Mouse (Mus musculus) right cerebral cortex, postnatal 10 days (tissue): Measurements from ENCODE around the gene Gm15737.

Experiments used
- DNase-seq, 2 experiments: peaks; one replicate each; pipeline ENCODE4 v3.0.0; 2021; ENCODE audit warnings: low spot score in 2 of 2

Gene Gm15737

DNA sequence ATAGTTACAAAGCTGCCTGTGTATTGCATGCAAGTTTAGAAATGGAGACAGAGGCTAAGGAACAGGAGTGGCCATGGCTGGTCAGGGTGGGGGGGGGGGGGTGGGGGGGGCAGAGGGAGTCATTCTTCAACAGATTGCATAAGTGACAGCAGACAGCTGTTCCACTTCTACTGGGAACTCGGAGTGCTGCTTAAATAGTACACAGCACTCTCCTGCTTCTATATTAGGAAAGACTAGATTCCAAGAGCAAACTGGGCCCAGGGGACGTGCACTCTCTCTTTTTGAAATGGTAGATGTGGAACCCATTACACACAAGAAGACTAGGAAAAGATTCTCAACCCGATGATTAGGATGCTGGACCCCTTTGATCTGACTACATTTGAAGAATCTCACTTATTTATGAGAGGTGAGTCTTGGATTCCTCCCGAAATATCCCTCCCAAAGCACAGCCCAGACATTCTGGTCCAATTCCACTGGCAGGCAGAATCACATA, at the start of gene Gm15737:
Gene Gm15737, plus strand, starts transcription at position 269 of the 493 bp plus-strand sequence.
- no peak for DNase-seq

DNA sequence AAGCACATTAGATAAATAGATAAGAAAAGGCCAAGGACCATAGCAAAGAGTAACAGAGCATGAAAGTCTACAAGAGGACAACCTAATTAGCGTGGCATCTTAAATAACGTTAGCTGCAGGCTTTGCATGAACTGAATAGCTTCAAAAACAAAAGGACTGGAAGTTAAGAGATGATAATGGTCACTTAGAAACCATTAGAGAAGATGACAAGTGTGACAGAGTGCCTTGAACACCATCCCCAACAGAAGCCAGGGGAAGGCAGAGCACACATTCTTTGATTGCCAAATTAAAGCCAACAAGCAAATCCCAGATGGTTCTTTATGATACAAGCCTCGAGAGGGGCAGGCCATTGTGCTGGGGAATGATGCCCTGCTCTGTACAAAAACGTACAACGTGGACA, 47.6 kb upstream of the Gm15737 start:
- no peak for DNase-seq

DNA sequence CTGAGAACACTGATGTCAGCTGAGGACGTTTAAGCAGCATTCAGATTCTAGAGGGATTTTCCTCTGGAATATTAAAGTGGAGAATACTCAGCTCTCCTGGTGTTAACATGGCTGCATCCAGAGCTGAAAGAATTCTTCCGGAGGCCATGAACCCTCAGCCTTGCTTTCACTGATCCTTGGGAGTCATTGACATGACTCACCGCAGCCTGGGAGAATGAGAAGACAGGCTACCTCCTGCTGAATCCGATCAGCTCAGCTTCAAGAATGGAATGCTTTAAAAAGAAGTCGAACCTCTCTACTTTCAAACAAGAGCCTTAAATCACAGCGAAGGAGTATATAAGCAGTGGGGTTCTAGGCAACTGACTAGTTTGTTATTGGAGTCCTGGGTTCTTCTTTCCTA, 47.2 kb upstream of the Gm15737 start:
- DNase-seq: no peak

DNA sequence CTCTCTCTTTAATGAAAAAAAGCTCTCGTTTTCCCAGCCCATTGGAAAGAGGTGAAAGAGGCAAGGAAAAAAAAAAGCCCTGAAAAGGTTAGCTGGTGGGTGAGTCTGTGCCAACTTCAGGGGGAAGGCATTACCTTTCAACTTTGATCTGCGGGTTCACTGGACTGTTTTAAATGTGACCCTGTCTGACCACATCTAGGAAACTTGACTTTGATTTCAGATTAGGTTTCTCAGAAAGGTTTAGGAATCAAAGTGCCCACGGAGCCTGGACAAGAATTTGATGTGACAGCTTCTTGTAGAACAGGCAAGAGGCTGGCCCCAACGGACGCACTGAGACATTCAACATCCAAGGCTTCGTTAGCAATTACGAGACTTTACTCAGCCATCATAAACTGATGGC, 45.2 kb upstream of the Gm15737 start:
- DNase-seq: no peak

DNA sequence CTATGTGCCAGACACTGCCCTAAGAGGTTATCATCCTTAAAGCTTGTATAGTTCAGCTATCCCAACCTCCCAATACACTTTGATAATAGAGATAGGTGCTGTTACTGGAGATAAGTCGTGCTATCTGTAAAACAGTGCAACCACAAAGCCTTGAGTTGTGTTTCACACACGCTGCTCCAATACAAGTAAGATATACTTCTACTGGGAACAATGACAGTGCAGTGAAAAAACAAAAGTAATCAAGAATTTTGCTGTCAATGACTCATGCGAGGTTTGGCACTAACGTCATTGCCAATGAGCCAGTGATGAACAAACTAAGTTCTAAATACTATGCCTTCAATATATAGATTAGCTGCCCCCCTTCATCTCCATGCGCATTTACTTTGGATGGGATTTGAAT, 42.6 kb upstream of the Gm15737 start:
- DNase-seq: no peak

DNA sequence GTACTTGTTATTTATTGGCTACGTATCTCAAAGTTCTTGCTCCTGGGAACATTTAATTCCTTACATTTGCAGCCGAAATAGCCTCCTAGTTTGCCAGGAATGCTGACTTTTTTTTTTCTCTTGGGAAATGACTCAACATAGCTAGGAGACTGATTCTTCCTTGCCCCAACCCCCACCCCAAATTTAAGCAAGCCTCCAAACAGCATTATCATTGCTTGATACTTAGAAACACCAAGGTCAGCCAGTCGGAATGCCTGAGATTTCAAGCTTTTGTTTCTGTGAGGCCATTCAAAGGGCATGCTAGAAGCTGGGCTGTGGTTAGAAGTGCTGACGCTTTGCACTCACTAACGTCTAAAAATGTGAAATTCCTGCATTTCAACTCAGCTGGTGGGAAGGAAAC, 41.8 kb upstream of the Gm15737 start:
- no peak for DNase-seq

DNA sequence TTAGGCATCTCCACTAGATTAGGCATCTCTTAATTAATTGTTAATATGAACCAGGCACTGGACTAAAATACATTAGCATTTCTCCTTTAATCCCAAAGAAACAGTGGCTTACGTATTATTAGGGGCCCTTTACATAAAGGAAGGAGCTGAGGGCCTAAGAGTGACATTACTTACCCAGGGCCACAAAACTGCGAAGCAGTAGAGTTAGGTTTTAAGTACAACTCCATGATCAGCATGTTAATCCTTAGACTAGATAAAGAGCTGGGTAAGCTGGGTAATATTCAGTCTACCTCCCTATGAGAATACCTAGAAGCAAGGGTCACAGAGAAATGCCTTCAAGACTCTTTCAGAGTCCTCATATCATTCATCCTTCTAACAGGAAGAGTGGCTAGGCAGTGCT, 40.0 kb upstream of the Gm15737 start:
- DNase-seq: no peak

DNA sequence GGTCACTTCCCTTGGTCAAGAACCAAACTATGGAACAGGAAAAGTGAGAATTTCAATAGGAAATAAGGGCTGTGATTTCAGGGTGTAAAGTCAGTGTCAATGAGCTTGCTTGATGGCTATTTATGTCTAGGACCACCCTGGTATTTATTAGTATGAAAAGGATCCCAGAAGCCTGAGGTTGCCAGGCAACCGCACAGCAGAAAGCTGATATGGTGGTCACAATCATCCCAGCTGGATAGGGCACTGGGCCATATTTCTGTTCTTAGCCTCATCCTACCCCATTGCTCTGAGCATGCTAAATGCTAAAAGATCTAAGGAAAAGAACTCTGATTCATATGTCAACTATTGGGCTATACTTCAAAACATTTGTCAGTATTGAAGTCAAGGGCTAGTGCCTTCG, 38.1 kb upstream of the Gm15737 start:
- no peak for DNase-seq

DNA sequence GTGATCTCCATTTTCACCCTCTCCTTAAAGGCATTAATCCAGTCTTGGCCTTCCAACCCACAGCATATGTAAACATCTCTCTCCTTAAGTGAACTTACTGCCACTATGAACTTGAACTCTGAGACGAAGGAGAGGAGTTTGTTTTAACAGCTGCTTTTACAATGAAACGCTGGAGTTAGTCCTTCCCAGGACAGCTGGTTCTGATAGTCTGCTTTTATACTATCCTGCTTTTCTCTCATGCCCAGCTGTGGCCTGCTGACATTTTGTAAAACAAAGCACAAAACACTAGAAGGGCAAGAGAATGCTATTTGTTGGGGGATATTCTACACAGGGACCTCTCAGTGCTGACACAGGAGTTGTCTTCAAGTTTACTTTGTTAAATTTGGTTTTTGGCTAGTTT, 27.2 kb upstream of the Gm15737 start:
- DNase-seq: no peak

DNA sequence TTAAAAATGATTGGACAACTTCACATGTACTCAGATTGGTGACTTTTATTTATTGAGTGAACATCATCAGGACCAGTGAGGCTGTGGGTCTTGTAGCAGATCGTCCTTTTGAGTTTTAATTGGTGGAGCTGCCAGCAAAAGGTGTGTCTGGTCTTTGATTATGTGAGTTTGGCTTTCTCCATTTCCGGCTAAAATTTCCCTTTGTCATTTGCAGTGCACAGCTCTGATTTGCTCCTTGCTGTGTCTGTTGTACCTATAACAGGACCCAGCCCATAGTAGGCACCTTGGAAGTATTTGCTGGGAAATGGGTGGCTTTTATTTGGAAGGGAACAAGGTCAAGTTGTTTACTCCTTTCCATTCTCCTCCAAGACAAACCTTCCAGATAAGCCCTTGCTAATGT, 25.7 kb upstream of the Gm15737 start:
- DNase-seq: no peak

DNA sequence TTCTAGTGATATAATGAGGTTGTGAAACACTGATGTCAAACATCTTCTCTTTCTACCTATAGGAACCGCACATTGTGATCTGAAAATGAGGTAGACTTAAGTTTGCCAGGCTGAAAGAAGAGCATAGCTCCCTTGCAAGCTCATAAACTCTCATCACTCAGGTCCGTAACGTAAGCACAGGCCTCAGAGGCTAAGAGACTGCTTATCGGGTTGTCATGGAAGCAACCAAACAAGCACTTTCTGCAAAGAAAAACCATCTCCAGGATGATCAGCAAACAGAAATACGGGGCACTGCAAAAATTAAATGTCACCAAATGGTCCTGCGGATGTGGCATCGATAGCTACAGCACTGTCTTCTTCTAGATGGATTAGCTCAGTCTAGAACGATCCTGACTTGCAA, 23.3 kb upstream of the Gm15737 start:
- no peak for DNase-seq

DNA sequence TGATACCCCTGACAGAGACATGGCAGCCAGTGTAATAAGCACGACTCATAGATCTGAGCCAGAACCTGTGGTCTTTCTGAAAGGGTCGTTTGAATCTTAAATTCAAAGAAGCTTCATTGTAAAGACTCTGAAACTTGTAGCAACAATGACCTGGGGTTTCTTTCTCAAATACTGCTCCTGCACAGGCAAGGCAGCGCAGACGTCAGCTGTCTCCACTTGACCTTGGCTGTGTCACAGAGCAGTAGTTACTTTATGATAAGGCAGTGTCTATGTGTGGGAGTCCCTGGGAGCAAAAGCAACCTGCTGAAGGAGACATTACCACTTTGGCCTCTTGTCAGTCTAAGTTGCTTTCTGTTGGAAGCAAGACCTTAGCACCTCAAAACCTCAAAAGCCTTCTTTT, 22.5 kb upstream of the Gm15737 start:
- DNase-seq: no peak

DNA sequence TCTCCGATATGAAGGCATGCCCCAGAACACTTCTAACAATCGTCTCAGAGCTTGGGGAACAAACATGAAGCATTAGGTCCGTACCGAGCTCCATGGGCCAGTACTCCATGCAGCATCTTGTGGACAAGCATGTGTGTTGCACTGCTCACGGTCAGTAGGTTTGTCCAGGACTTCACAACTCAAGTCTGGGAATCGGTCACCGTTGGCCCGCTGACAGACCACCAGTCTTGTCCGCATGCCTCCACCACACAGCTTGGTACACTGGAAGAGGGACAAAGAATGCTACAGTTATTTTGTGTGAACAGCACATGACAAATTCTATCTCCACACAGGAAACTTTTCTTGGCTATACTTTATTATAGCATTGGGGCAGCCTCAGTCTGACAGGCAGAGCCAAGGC, 19.9 kb upstream of the Gm15737 start:
- DNase-seq: no peak

DNA sequence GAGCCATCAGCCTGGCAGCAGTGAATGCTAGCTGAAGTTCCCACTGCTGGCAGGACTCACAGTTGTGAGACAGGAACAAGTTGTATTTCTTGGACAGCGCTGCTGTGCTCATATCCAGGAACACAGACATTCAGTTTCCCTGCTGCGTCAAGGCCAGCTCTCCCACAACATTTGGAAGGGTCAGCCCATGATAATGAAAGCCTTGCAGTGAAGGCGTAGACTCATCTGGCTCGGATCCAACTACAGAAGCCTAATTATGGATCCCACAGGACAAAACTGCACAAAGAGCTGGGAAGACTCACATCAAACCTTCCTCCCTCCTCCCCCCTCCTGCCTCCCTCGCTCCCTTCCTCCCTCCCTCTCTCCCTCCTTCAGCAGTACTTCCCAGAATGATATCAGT, 18.9 kb upstream of the Gm15737 start:
- DNase-seq: peak; percentile 83 to 89

DNA sequence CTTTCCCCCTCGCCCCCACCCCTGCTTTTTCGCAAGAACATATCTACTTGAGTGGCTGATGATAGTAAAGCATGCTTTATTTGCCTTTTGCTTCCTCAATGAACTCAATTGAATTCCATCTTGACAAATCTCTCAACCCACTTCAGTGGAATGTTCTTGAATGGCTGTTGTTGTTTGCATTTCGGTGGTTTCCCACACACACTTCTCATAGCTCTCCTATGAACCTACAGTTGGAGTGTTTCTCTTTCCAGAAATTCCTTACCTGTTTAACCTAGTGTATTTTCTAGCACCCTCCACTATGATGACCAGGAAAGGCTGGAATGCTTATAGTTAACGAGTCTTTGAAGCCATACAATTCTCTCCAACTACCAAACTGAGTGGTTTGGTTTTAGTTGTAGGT, 14.3 kb upstream of the Gm15737 start:
- no peak for DNase-seq

DNA sequence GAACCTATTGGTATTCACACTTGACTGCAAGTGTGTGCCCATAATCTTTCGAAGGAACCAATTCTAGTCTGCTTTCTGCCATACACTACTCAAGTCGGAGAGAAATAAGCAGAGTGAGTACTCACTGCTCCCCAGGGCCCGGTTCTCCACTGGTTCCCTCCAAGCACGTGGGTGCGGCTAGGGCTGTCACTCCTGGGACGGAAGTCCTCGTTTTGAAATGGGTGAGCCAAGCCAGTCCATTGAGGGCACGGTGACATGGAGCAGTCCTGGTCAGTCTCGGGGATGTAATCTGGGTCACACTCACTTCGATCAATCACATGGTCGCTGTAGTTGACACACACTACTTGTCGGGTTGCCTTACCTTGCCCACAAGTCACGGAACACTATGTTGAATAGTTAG, 11.4 kb upstream of the Gm15737 start:
- no peak for DNase-seq

DNA sequence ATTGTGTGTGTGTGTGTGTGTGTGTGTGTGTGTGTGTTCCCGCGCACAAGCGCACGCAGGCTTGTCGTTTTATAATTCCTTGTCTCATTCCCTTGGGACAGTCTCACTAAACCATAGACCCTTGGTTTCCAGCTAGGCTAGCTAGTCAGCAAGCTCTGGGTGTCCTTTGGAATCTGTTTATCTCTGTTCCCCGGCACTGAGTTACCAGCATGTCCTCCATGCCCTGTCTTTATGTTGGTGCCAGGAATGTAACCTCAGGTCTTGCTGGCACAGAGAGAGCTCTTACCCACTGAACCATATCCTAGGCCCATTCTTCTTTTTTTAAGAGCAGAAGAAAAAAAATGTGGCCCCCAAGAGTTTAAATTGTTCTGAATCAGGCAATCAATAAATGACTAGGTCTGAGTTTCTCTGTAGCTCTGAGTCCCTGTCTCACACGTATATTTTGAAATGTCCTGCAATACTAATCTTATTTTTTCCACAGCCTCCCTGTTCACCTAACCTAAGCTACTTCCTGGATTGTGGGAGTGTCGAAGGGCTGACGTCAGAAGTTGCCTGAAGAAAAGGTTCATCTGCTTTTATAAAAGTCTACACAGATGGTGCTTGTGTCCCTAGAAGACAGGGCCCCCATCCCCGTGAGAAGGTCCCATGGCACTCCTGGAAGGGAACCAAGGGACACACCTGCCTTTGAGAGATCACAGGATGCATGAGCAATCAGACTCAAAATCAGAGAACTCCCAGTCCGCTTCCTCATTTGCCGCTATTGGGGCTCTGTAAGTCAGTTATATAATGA, 10.2 kb upstream of the Gm15737 start:
- DNase-seq: no peak

DNA sequence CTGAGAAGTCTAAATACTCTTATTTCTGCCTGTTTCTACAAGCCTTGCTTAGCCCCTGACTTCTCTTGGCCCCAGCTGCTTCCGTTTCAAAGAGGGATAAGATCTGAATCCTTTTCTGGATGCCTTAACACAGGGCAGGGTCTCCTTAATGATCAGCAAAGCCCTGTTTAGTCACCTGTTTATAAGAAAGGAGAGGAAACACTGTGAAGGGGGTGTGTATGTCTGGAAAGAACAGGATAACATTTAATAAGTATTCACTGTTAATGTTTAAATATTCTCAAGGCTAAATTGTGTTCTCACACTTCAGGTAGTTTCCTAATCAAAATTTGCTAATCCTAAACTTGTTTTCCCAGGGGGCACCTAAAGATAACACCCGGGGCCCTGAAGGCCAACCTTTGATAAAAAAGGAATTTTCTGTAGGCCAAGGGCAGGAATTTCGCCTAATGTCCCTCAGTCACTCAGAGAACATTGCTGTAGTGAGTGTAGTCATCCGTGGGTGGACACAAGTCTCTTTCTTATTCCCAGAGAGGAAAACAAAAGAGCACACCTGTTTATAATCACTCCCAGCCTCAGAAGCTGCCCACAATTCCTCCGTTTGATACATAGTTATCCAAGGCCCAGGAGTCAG, 8.8 kb upstream of the Gm15737 start:
- no peak for DNase-seq

DNA sequence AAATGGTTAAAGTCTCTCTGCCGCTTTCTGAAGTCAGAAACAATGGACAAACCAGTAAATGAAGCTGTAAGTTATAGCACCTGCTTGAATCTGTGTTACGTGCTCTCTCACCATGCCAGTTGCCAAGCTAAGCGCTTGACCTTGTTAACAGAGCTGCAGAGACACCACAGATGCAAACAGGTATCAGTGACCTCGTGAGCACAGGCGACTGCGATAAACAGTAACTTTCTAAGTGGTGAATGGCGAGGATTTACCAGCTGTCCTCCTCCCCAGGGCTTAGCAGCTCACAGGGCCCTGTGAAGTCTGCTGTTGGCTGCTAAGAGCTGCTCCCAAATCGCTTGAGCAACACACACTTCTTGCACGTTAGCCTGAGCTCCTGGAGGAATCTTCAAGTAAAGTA, 6.6 kb upstream of the Gm15737 start:
- DNase-seq: no peak

DNA sequence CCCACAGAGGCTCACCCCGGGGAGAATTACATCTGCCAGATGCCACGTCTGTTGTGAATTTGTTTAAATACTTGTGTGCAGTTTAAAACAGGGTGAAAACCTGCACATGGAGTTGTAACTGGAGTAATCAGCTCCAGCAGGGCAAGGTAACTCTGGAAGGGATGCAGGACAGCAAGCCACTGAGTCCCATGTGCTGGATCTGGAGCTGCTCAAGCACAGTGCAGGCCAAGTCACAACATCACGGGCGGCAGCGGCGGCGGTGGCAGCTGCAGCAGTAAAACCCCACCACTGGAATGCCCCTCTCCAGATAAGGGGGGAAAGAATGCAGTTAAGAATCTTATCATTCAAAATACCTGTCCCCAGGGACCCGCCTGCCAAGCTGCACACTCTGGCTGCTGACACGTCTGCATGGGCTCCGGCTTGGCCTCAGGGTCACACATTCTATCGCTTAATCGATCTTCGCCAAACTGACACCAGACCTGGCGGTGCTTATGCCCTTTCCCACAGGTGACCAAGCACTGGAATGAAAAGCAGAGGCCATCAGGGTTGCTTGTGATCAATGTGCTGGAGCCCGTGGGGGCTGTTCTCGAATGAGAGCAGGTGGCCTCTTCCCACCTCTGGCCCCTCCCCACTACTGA, 544 bp downstream of the Gm15737 start:
- DNase-seq: no peak

DNA sequence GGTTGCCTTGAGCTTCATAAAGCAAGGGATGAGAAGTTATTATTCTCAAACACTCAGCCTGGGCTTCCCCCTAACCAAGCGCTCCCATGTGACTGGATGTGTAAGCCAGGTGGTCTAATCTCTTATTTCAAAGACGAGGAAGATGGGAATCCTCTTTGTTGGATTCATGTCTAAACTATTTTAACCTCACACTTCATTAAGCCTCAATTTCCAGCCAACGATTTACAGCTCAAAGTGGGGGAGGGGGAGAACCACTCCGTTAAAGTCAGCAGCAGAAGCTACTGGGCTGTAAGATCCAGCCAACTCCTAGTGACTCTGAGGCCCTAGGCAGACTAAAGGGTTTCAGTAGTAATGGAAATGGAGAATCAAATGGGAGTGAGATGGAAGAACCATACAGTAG, 2.7 kb downstream of the Gm15737 start:
- DNase-seq: no peak

DNA sequence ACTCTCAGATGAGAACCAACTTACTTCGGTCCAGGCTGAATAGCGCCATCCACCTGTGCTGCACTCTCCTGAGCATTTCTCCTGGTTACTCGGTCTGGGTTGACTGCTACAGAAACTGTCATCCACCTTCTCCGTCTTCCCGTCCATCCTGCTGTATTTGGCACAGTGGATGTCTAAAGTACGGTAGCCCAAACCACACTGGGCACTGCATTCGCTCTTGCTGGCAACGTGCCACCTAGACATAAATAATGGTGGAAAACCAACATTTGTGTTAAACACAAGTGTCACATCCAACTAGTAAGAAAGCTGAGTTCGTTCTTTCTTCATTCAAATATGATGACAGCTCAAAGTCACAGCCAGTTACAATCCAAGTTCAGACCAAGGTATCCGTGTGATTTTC, 3.6 kb downstream of the Gm15737 start:
- no peak for DNase-seq

DNA sequence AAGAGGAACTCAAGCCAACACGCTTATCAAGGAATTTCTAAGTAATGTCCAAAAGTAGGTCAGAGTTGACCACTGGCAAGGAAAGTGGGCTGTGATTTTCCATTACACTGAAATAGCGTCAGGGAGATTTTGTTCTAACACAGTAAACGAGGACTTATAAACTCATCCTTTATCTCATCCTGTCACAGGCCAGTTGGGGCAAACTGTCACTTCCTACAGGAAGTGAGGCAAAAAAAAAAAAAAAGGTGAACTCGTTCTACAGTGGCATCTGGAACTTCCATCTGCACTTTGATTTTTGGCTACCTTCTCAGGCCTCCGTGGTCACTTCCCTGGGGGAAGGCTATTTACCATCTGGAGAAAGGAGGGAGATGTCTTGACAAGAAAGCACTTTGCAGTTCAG, 5.7 kb downstream of the Gm15737 start:
- no peak for DNase-seq
